Mouse (Mus musculus) testis, adult 2 months (tissue): ENCODE measurements around the gene Rasa3.

ENCODE experiments used
- CTCF ChIP-seq: fragments of 200-500 bp; IDR thresholded peaks from 2 replicates; pipeline ENCODE4 v1.5.1; 2012; ENCODE audit warnings: low read depth, mild to moderate bottlenecking, inconsistent platforms, low read length, moderate library complexity; ENCODE audit not compliant: control insufficient read depth, insufficient read depth, insufficient replicate concordance
- POLR2A ChIP-seq: fragments of 200-500 bp; IDR thresholded peaks from 2 replicates; pipeline ENCODE4 v1.6.1; 2012; ENCODE audit warnings: low read depth, mild to moderate bottlenecking, inconsistent platforms, low read length, moderate library complexity; ENCODE audit not compliant: control insufficient read depth

DNA sequence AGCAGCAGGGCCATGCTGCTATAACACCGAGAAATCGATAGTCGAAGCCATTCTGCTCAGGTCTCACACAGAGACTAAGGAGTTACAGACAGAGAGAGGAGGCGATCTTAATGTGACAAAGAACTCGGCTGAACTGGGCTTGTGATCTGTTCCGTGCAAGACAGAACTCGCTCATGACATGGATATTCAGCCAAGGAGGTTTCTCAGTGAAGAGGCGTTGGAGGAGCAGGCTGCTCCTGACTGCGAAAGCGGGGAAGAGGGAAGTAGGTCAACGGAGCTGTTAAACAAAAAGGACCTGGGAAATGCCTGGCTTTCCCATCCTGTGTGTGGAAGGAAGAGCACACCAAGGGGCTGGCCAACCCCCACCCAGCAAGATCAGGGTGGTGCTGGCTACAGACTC, 105.4 kb downstream of the Rasa3 start:
- TF ChIP-seq POLR2A (no peak), CTCF (no peak)
